Mouse (Mus musculus): ENCODE measurements around the gene Ccnk.
A peak's percentile ranks its signal among the peaks of the same experiment; 100 is the strongest.

Gene Ccnk

GRCm38 (mm10) chr12:108221712-108222111 lies 42.3 kb downstream of the Ccnk start:
- DNase-seq (ENCODE audit: low read depth, low spot score), result no peak

GRCm38 (mm10) chr12:108223357-108223756 lies 44.0 kb downstream of the Ccnk start:
- DNase-seq (ENCODE audit: low read depth, low spot score), result no peak

- DNase-seq (ENCODE audit: low read depth, low spot score), result no peak
These were observed 46.4 kb downstream of the Ccnk start for GRCm38 (mm10) chr12:108225781-108226180.

- no peak for DNase-seq (ENCODE audit: low read depth, low spot score)
These were observed 46.8 kb downstream of the Ccnk start for GRCm38 (mm10) chr12:108226216-108226615.

- DNase-seq (ENCODE audit: low read depth, low spot score), result no peak
These were observed 47.6 kb downstream of the Ccnk start for GRCm38 (mm10) chr12:108226941-108227340.

- DNase-seq (ENCODE audit: low read depth, low spot score), result no peak
These were observed 48.1 kb downstream of the Ccnk start for GRCm38 (mm10) chr12:108227527-108227926.

GRCm38 (mm10) chr12:108230077-108230476 lies 50.7 kb downstream of the Ccnk start:
- no peak for DNase-seq (ENCODE audit: low read depth, low spot score)

- peak; percentile 20 for DNase-seq (ENCODE audit: low read depth, low spot score)
These were observed 51.7 kb downstream of the Ccnk start for GRCm38 (mm10) chr12:108230821-108231794.

GRCm38 (mm10) chr12:108231901-108232300 lies 52.5 kb downstream of the Ccnk start:
- DNase-seq (ENCODE audit: low read depth, low spot score), result no peak

- DNase-seq (ENCODE audit: low read depth, low spot score), result no peak
These were observed 54.4 kb downstream of the Ccnk start for GRCm38 (mm10) chr12:108233736-108234135.

- no peak for DNase-seq (ENCODE audit: low read depth, low spot score)
These were observed 55.6 kb downstream of the Ccnk start for GRCm38 (mm10) chr12:108234832-108235602.

GRCm38 (mm10) chr12:108235976-108236555 lies 56.7 kb downstream of the Ccnk start:
- DNase-seq (ENCODE audit: low read depth, low spot score), result no peak

GRCm38 (mm10) chr12:108237300-108238006 lies 58.1 kb downstream of the Ccnk start:
- DNase-seq (ENCODE audit: low read depth, low spot score), result no peak

GRCm38 (mm10) chr12:108238395-108239035 lies 59.1 kb downstream of the Ccnk start:
- no peak for DNase-seq (ENCODE audit: low read depth, low spot score)

- DNase-seq (ENCODE audit: low read depth, low spot score), result no peak
These were observed 60.1 kb downstream of the Ccnk start for GRCm38 (mm10) chr12:108239441-108239840.

GRCm38 (mm10) chr12:108240401-108240890 lies 61.1 kb downstream of the Ccnk start:
- no peak for DNase-seq (ENCODE audit: low read depth, low spot score)

- DNase-seq (ENCODE audit: low read depth, low spot score), result no peak
These were observed 61.7 kb downstream of the Ccnk start for GRCm38 (mm10) chr12:108240953-108241588.

GRCm38 (mm10) chr12:108241626-108242025 lies 62.2 kb downstream of the Ccnk start:
- no peak for DNase-seq (ENCODE audit: low read depth, low spot score)

GRCm38 (mm10) chr12:108242243-108242745 lies 62.9 kb downstream of the Ccnk start:
- no peak for DNase-seq (ENCODE audit: low read depth, low spot score)

- DNase-seq (ENCODE audit: low read depth, low spot score), result no peak
These were observed 65.4 kb downstream of the Ccnk start for GRCm38 (mm10) chr12:108244778-108245177.

All from A20 (cell line).